Mouse (Mus musculus) midbrain, embryonic 15.5 days (tissue): Measurements from ENCODE around the gene Klhdc1. TPM values are rescaled to one million over a fixed set of nuclear protein-coding genes. Genes with fewer than 3 reads are reported as not detected.
A peak's percentile ranks its signal among the peaks of the same experiment; 100 is the strongest.

Source experiments
- ATAC-seq: fragments of 200-750 bp; cut with Nextera tagmentation; replicated peaks from 2 replicates; pipeline ENCODE4 v1.8.0; 2017; ENCODE audit warnings: moderate TSS enrichment
- H3K27ac ChIP-seq: fragments of 300-500 bp; sonication (generic); 2 replicates; pipeline ENCODE4 v1.5.1; 2015; ENCODE audit warnings: mild to moderate bottlenecking, inconsistent platforms
- H3K27me3 ChIP-seq: fragments of 300-500 bp; sonication (generic); replicated peaks from 2 replicates; pipeline ENCODE4 v1.6.1; 2015; ENCODE audit warnings: inconsistent platforms
- H3K36me3 ChIP-seq: fragments of 300-500 bp; sonication (generic); replicated peaks from 2 replicates; pipeline ENCODE4 v1.6.1; 2015; ENCODE audit warnings: inconsistent platforms
- H3K4me1 ChIP-seq: fragments of 300-500 bp; sonication (generic); 2 replicates; pipeline ENCODE4 v1.6.1; 2015; ENCODE audit warnings: inconsistent platforms
- H3K4me2 ChIP-seq: fragments of 300-500 bp; sonication (generic); 2 replicates; pipeline ENCODE4 v1.6.1; 2015; ENCODE audit warnings: inconsistent platforms, mild to moderate bottlenecking, moderate library complexity
- H3K4me3 ChIP-seq: fragments of 300-500 bp; sonication (generic); 2 replicates; pipeline ENCODE4 v1.5.1; 2015; ENCODE audit warnings: mild to moderate bottlenecking, inconsistent platforms
- H3K9ac ChIP-seq: fragments of 300-500 bp; sonication (generic); 2 replicates; pipeline ENCODE4 v1.6.1; 2015; ENCODE audit warnings: mild to moderate bottlenecking, inconsistent platforms
- H3K9me3 ChIP-seq: fragments of 300-500 bp; sonication (generic); 2 replicates; pipeline ENCODE4 v1.6.1; 2016; ENCODE audit warnings: inconsistent platforms
- WGBS: fragments of 180-500 bp; shearing (Covaris S2); methylation state at CpG from one replicate; pipeline ENCODE4 v1.1.7; 2015; ENCODE audit warnings: mixed read lengths; 5-methylcytosine and 5-hydroxymethylcytosine counted together
- polyA plus RNA-seq: library from polyadenylated mRNA; unstranded; fragments of >200 nt; fragmentation: Nextera tagmentation; extraction: Ambion mirVana; gene quantifications from 2 replicates; pipeline ENCODE4 v1.2.1, GENCODE M21; 2015

Klhdc1 gene
- 14.6 and 16.0 TPM in 2 replicates for polyA plus RNA-seq

GRCm38 (mm10) chr12:69240876-69241275, at the start of gene Klhdc1:
Gene Klhdc1 (plus strand): TSS chr12:69241176.
- Histone ChIP-seq H3K4me1 (peaks cover 7% of the 10 kb centered on the region), H3K4me3 (peak within 1 kb of the TSS; percentile 89), H3K9ac (peak within 1 kb of the TSS; percentile 83), H3K27ac (peak within 1 kb of the TSS; percentile 88), H3K27me3 (no peaks in the 10 kb centered on the region), H3K4me2 (peak within 1 kb of the TSS; percentile 69), H3K36me3 (no peaks in the 10 kb centered on the region), H3K9me3 (no peaks in the 10 kb centered on the region)
- WGBS: 66% methylated on average over 6 of the region's 6 CpGs
- ATAC-seq: no peak

- ATAC-seq: no peak
- Histone ChIP-seq H3K27ac (no peak overlapping the region), H3K36me3 (0 out of 2 replicates have a peak, but pooled peaks cover 3% of the 10 kb centered on the region), H3K9me3 (no peaks in the 10 kb centered on the region), H3K4me1 (peaks cover 24% of the 10 kb centered on the region), H3K4me3 (no peak overlapping the region), H3K27me3 (no peaks in the 10 kb centered on the region), H3K9ac (no peak overlapping the region), H3K4me2 (no peak overlapping the region)
- WGBS: 90% methylated on average over 5 of the region's 5 CpGs
These were observed 49.6 kb upstream of the Klhdc1 start for GRCm38 (mm10) chr12:69191396-69191795.

GRCm38 (mm10) chr12:69192637-69193036, 48.3 kb upstream of the Klhdc1 start:
- Histone ChIP-seq H3K27me3 (no peaks in the 10 kb centered on the region), H3K4me3 (no peak overlapping the region), H3K4me1 (peaks cover 16% of the 10 kb centered on the region), H3K9ac (no peak overlapping the region), H3K36me3 (0 out of 2 replicates have a peak, but pooled peaks cover 3% of the 10 kb centered on the region), H3K4me2 (no peak overlapping the region), H3K27ac (no peak overlapping the region), H3K9me3 (no peaks in the 10 kb centered on the region)
- WGBS: 90% methylated on average over 2 of the region's 2 CpGs
- no peak for ATAC-seq

GRCm38 (mm10) chr12:69196444-69197377, 44.3 kb upstream of the Klhdc1 start, which contains the start of gene Gm49383:
Gene Gm49383 (minus strand): TSS chr12:69197104.
- H3K9me3 ChIP-seq: no peaks in the 10 kb centered on the region
- peaks cover 33% of the 10 kb centered on the region for H3K4me1 ChIP-seq
- no peaks in the 10 kb centered on the region for H3K27me3 ChIP-seq
- peak within 1 kb of the TSS; percentile 96 for H3K4me2 ChIP-seq
- peak; percentile 87 for ATAC-seq
- peak within 1 kb of the TSS; percentile 89 for H3K4me3 ChIP-seq
- H3K9ac ChIP-seq: peak within 1 kb of the TSS; percentile 76
- WGBS: under 1% methylated on average over 75 of the region's 75 CpGs
- no peaks in the 10 kb centered on the region for H3K36me3 ChIP-seq
- peak within 1 kb of the TSS; percentile 94 for H3K27ac ChIP-seq

GRCm38 (mm10) chr12:69197378-69198163, 43.4 kb upstream of the Klhdc1 start:
- Histone ChIP-seq H3K9ac (peak overlapping the region; percentile 76), H3K9me3 (no peaks in the 10 kb centered on the region), H3K4me1 (peaks cover 33% of the 10 kb centered on the region), H3K27me3 (no peaks in the 10 kb centered on the region), H3K36me3 (no peaks in the 10 kb centered on the region), H3K4me2 (peak overlapping the region; percentile 96), H3K27ac (peak overlapping the region; percentile 94), H3K4me3 (peak overlapping the region; percentile 89)
- under 1% methylated on average over 84 of the region's 94 CpGs for WGBS
- peak; percentile 85 for ATAC-seq

- Histone ChIP-seq H3K4me1 (peaks cover 33% of the 10 kb centered on the region), H3K4me2 (peak within 1 kb of the TSS; percentile 96), H3K27me3 (no peaks in the 10 kb centered on the region), H3K27ac (peak within 1 kb of the TSS; percentile 94), H3K9me3 (no peaks in the 10 kb centered on the region), H3K4me3 (peak within 1 kb of the TSS; percentile 89), H3K36me3 (no peaks in the 10 kb centered on the region), H3K9ac (peak within 1 kb of the TSS; percentile 76)
- under 1% methylated on average over 18 of the region's 18 CpGs for WGBS
- ATAC-seq: peak; percentile 55
These were observed 42.8 kb upstream of the Klhdc1 start, which contains the start of gene Dnaaf2 for GRCm38 (mm10) chr12:69198164-69198535. Gene Dnaaf2 (minus strand): TSS chr12:69198429.

GRCm38 (mm10) chr12:69198985-69199384, 42.0 kb upstream of the Klhdc1 start:
- Histone ChIP-seq H3K27ac (no peak overlapping the region), H3K36me3 (no peaks in the 10 kb centered on the region), H3K4me3 (no peak overlapping the region), H3K9ac (no peak overlapping the region), H3K4me2 (peak overlapping the region; percentile 96; the same call in 1 of the 2 replicates), H3K4me1 (peaks cover 35% of the 10 kb centered on the region), H3K27me3 (no peaks in the 10 kb centered on the region), H3K9me3 (no peaks in the 10 kb centered on the region)
- ATAC-seq: no peak

- Histone ChIP-seq H3K4me2 (no peak within 1 kb of the TSS; the same call in 1 of the 2 replicates), H3K4me1 (peaks cover 10% of the 10 kb centered on the region), H3K27me3 (no peaks in the 10 kb centered on the region), H3K9ac (no peak within 1 kb of the TSS), H3K9me3 (no peaks in the 10 kb centered on the region), H3K27ac (no peak within 1 kb of the TSS), H3K36me3 (no peaks in the 10 kb centered on the region), H3K4me3 (no peak within 1 kb of the TSS)
- ATAC-seq: peak; percentile 67
- 63% methylated on average over 16 of the region's 16 CpGs for WGBS
These were observed 36.7 kb upstream of the Klhdc1 start, which contains the start of gene Gm49384 for GRCm38 (mm10) chr12:69204052-69204833. Gene Gm49384 (minus strand): TSS chr12:69204267.

GRCm38 (mm10) chr12:69207396-69207795, 33.6 kb upstream of the Klhdc1 start:
- no peaks in the 10 kb centered on the region for H3K27me3 ChIP-seq
- ATAC-seq: no peak
- no peak overlapping the region for H3K4me2 ChIP-seq
- WGBS: 96% methylated on average over 8 of the region's 8 CpGs
- H3K4me3 ChIP-seq: no peak overlapping the region
- H3K4me1 ChIP-seq: peaks cover 4% of the 10 kb centered on the region
- no peaks in the 10 kb centered on the region for H3K9me3 ChIP-seq
- H3K9ac ChIP-seq: no peak overlapping the region
- no peak overlapping the region for H3K27ac ChIP-seq
- H3K36me3 ChIP-seq: no peaks in the 10 kb centered on the region

GRCm38 (mm10) chr12:69207926-69208325, 33.0 kb upstream of the Klhdc1 start:
- H3K4me3 ChIP-seq: no peak overlapping the region
- no peaks in the 10 kb centered on the region for H3K9me3 ChIP-seq
- peaks cover 4% of the 10 kb centered on the region for H3K4me1 ChIP-seq
- no peak for ATAC-seq
- no peak overlapping the region for H3K4me2 ChIP-seq
- H3K9ac ChIP-seq: no peak overlapping the region
- no peaks in the 10 kb centered on the region for H3K36me3 ChIP-seq
- no peaks in the 10 kb centered on the region for H3K27me3 ChIP-seq
- H3K27ac ChIP-seq: no peak overlapping the region
- WGBS: 95% methylated on average over 7 of the region's 7 CpGs

- Histone ChIP-seq H3K36me3 (no peaks in the 10 kb centered on the region), H3K27ac (no peak overlapping the region), H3K27me3 (no peaks in the 10 kb centered on the region), H3K4me2 (no peak overlapping the region), H3K9ac (no peak overlapping the region), H3K4me3 (no peak overlapping the region), H3K4me1 (peaks cover 4% of the 10 kb centered on the region), H3K9me3 (no peaks in the 10 kb centered on the region)
- no peak for ATAC-seq
- WGBS: 93% methylated on average over 2 of the region's 2 CpGs
These were observed 32.5 kb upstream of the Klhdc1 start for GRCm38 (mm10) chr12:69208520-69208919.
